Mouse (Mus musculus): ENCODE results near the gene Calhm3. TPM values are rescaled to one million over a fixed set of nuclear protein-coding genes. Genes with fewer than 3 reads are reported as not detected.
A peak's percentile ranks its signal among the peaks of the same experiment; 100 is the strongest.

The Calhm3 gene
- polyA plus RNA-seq (2016; fragmentation: Nextera tagmentation; extraction: Ambion mirVana): not detected in 2 replicates

DNA sequence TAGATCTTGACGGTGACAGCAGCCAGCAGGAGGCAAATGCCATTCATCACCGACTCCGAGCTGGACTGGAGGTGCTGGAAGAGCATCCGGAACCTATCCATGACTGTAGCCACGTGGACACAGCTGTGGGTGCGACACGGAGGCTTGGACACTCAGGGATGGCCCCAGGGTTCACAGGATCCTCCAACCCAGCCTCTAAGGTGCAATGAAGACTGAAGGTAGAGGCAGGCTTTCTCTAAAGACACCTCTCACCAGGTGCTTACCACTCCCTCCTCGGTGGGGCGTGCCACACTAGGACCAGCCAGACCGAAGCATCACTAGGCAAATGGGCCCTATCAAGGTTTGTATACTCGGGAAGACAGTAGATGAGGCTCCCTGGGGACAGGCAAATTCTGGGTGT lies at the start of gene Calhm3:
Gene Calhm3 (minus strand): TSS at position 101 of the 400 bp plus-strand sequence.
- H3K9ac ChIP-seq: no peak within 1 kb of the TSS
- H3K4me1 ChIP-seq (replicated peaks): no peaks in the 10 kb centered on the region
- 75% methylated on average over 11 of the region's 11 CpGs for WGBS
- no peak for ATAC-seq (ENCODE audit: insufficient number of reproducible peaks, low FRiP score)
- H3K27ac ChIP-seq (ENCODE audit: poor library complexity, severe bottlenecking): no peak within 1 kb of the TSS
- H3K9me3 ChIP-seq (replicated peaks): no peaks in the 10 kb centered on the region
- H3K4me3 ChIP-seq: no peak within 1 kb of the TSS
- no peak within 1 kb of the TSS for H3K4me2 ChIP-seq
- H3K36me3 ChIP-seq: no peaks in the 10 kb centered on the region
- H3K27me3 ChIP-seq (replicated peaks): 0 out of 2 replicates have a peak, but pooled peaks cover 5% of the 10 kb centered on the region

DNA sequence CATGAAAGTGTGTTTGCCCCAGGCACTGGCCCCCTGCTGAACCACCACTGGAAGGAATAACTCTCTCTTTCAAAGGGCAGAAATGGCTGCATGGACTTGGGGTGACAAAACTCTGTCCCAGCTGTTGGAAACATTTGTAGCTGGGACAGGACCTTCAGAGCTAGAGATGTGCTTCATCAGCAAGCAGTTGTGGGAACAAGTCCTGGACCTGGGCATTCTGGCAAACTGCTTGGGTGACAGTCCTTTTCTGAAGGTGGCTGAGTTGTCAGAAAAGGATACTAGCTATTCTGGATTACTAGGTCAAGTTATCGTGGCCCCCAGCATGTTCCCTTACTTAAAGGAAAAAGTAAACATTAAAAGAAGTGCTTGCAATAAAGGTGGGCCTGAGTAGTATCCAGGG lies 48.6 kb upstream of the Calhm3 start:
- no peaks in the 10 kb centered on the region for H3K36me3 ChIP-seq
- H3K27ac ChIP-seq (ENCODE audit: poor library complexity, severe bottlenecking): no peak overlapping the region
- H3K4me2 ChIP-seq: no peak overlapping the region
- 74% methylated on average over 1 of the region's 1 CpGs for WGBS
- H3K9ac ChIP-seq: no peak overlapping the region
- H3K27me3 ChIP-seq (replicated peaks): 0 out of 2 replicates have a peak, but pooled peaks cover 3% of the 10 kb centered on the region
- no peak for ATAC-seq (ENCODE audit: insufficient number of reproducible peaks, low FRiP score)
- H3K4me3 ChIP-seq: no peak overlapping the region
- 0 out of 2 replicates have a peak, but pooled peaks cover 3% of the 10 kb centered on the region for H3K9me3 ChIP-seq (replicated peaks)
- H3K4me1 ChIP-seq (replicated peaks): 0 out of 2 replicates have a peak, but pooled peaks cover 6% of the 10 kb centered on the region

DNA sequence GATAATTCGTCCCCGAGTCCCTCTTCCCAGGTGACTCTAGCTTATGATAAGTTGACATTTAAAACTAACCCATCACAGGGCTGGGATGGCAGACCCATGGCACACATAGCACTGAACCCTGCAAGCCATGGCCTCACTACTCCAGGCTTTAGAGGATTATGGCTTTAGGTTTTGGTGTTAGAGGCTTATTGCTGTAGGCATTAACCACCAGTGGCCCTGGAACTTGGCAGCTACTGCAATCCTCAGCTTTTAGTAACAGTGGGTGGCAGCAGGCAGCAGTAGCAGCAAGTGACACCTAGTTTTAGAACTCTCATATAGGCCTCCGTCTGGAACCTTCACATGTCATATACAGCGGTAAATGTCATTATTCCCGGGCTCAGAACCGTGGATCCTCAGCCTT lies 47.1 kb upstream of the Calhm3 start:
- 0 out of 2 replicates have a peak, but pooled peaks cover 3% of the 10 kb centered on the region for H3K27me3 ChIP-seq (replicated peaks)
- H3K4me3 ChIP-seq: no peak overlapping the region
- H3K9ac ChIP-seq: no peak overlapping the region
- H3K4me1 ChIP-seq (replicated peaks): 0 out of 2 replicates have a peak, but pooled peaks cover 6% of the 10 kb centered on the region
- H3K9me3 ChIP-seq (replicated peaks): 0 out of 2 replicates have a peak, but pooled peaks cover 3% of the 10 kb centered on the region
- H3K36me3 ChIP-seq: no peaks in the 10 kb centered on the region
- 81% methylated on average over 6 of the region's 6 CpGs for WGBS
- no peak overlapping the region for H3K4me2 ChIP-seq
- no peak overlapping the region for H3K27ac ChIP-seq (ENCODE audit: poor library complexity, severe bottlenecking)
- no peak for ATAC-seq (ENCODE audit: insufficient number of reproducible peaks, low FRiP score)

DNA sequence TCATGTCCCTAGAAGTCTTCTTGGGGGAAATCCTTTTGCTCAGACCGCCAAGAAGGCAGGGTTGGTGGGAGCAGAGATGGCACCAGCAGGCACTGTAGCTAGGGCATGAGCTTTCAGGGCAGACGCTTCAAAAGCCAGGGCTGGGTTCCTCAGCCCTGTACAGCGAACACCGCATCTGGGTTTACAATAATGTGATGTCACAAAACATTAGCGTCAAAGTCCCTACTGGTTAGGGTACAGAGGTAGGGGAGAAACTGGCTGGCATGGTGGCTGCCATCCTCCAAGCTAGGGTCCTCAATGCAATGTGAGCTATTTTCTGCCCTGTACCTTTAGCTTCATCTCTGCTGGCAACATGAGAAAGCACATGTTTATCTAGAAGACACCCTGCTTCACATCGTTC lies 45.5 kb upstream of the Calhm3 start:
- Histone ChIP-seq H3K4me3 (no peak overlapping the region), H3K9me3 (replicated peaks) (0 out of 2 replicates have a peak, but pooled peaks cover 3% of the 10 kb centered on the region), H3K27me3 (replicated peaks) (0 out of 2 replicates have a peak, but pooled peaks cover 3% of the 10 kb centered on the region), H3K4me1 (replicated peaks) (0 out of 2 replicates have a peak, but pooled peaks cover 6% of the 10 kb centered on the region), H3K4me2 (no peak overlapping the region), H3K27ac (ENCODE audit: poor library complexity, severe bottlenecking) (no peak overlapping the region), H3K9ac (no peak overlapping the region), H3K36me3 (no peaks in the 10 kb centered on the region)
- 91% methylated on average over 6 of the region's 6 CpGs for WGBS
- no peak for ATAC-seq (ENCODE audit: insufficient number of reproducible peaks, low FRiP score)

DNA sequence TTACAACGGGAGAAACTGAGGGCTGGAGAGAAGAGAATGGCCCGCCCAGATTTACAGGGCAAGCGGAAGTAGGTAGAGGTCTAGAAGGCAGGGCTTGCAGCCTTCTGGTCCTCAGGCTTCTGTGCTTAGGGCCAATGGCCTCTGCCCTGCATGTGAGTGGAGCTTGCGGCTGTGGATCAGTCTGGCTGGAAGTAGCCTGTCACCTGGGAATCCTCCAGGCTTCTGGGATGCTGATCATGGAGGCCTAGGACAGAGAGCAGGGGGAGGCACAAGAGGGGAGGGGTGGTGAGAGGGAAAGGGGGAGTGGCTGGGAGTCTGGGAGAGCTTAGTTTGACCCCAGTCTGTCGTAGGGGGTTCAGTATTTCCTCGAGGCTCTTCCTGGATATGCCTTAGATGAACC lies 44.9 kb upstream of the Calhm3 start:
- H3K36me3 ChIP-seq: no peaks in the 10 kb centered on the region
- 0 out of 2 replicates have a peak overlapping the region, but pooled peaks have one; percentile 4 for H3K27ac ChIP-seq (ENCODE audit: poor library complexity, severe bottlenecking)
- H3K9ac ChIP-seq: no peak overlapping the region
- H3K9me3 ChIP-seq (replicated peaks): 0 out of 2 replicates have a peak, but pooled peaks cover 3% of the 10 kb centered on the region
- no peak overlapping the region for H3K4me2 ChIP-seq
- ATAC-seq (ENCODE audit: insufficient number of reproducible peaks, low FRiP score): no peak
- H3K27me3 ChIP-seq (replicated peaks): 0 out of 2 replicates have a peak, but pooled peaks cover 3% of the 10 kb centered on the region
- WGBS: 66% methylated on average over 6 of the region's 6 CpGs
- 0 out of 2 replicates have a peak, but pooled peaks cover 6% of the 10 kb centered on the region for H3K4me1 ChIP-seq (replicated peaks)
- no peak overlapping the region for H3K4me3 ChIP-seq

DNA sequence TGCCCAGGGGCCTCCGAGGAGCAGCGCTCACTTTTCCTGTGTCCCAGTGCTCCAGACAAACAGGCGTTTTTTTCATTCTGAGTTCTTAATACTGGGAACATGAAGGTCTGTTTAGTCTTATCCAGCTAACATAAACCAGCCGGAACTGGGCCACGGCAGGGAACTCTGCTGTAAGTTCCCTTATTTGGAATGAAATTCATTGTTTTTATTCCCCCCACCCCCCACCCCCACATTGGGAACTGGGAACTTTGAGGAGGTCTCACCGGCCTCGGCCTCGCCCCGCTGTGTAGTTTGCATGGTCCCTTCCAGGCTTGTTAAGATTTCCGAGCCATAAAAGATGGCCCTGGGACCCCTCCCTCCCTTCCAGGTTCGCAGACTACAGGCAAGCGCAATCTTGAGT lies 44.4 kb upstream of the Calhm3 start:
- H3K4me2 ChIP-seq: no peak overlapping the region
- H3K4me3 ChIP-seq: no peak overlapping the region
- H3K36me3 ChIP-seq: no peaks in the 10 kb centered on the region
- 0 out of 2 replicates have a peak, but pooled peaks cover 3% of the 10 kb centered on the region for H3K27me3 ChIP-seq (replicated peaks)
- 0 out of 2 replicates have a peak, but pooled peaks cover 6% of the 10 kb centered on the region for H3K4me1 ChIP-seq (replicated peaks)
- 49% methylated on average over 12 of the region's 12 CpGs for WGBS
- no peak for ATAC-seq (ENCODE audit: insufficient number of reproducible peaks, low FRiP score)
- H3K9me3 ChIP-seq (replicated peaks): 0 out of 2 replicates have a peak, but pooled peaks cover 3% of the 10 kb centered on the region
- 0 out of 2 replicates have a peak overlapping the region, but pooled peaks have one; percentile 4 for H3K27ac ChIP-seq (ENCODE audit: poor library complexity, severe bottlenecking)
- no peak overlapping the region for H3K9ac ChIP-seq

DNA sequence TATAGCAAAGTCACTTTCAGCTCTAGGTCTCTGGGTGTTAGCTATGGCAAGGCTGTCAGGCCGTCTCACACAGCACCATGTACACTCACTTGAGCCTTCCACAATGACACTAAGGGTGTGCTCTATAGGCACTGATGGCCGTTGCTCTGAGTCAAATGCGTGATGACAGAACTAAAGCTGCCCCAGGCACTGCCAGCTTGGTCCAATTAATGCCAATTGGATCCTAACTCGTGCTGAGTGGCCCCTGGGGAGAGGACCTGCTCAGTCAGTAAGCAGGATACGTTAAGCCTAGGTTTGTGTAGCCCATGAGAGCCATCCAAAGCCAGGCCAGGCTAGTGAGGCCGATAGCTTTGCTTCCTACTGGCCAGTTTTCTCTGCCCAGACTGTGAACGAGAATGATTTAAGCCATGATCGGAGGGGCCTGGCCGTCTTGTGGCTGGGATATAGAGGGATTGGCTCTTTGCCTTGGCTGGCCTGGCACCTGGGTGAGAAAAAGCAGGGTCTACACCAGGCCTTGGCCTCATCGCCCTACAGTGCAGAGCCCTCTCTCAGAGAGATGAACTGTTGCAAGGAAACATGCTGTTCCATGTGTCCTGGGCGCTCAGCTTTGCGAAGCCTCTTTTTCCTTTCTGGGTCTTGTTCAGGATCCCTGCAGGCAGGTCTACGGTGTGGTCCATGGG lies 41.2 kb upstream of the Calhm3 start:
- Histone ChIP-seq H3K27ac (ENCODE audit: poor library complexity, severe bottlenecking) (no peak overlapping the region), H3K4me1 (replicated peaks) (0 out of 2 replicates have a peak, but pooled peaks cover 6% of the 10 kb centered on the region), H3K9me3 (replicated peaks) (no peaks in the 10 kb centered on the region), H3K4me3 (no peak overlapping the region), H3K9ac (no peak overlapping the region), H3K4me2 (no peak overlapping the region), H3K36me3 (no peaks in the 10 kb centered on the region), H3K27me3 (replicated peaks) (0 out of 2 replicates have a peak, but pooled peaks cover 3% of the 10 kb centered on the region)
- WGBS: 81% methylated on average over 13 of the region's 13 CpGs
- no peak for ATAC-seq (ENCODE audit: insufficient number of reproducible peaks, low FRiP score)

DNA sequence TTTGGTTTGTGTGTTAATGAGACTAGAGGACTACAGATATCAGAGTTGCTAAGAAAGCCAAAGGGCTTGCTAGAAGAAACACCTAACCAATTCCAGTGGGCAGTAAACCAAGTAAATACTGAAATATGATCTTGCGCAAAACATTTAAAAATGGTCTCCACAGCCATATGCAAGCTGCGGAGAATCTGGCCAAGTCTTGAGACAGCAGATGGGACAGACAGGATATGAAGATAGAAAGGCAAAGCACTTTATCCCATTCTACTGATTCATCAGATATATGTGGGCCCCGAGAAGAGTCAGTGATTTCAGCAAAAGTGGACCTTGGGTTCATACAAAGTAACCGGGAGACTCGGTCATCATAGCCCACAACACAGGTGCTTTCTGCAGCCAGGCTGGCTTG lies 34.6 kb upstream of the Calhm3 start:
- H3K9ac ChIP-seq: no peak overlapping the region
- H3K9me3 ChIP-seq (replicated peaks): no peaks in the 10 kb centered on the region
- no peak overlapping the region for H3K4me2 ChIP-seq
- no peak overlapping the region for H3K4me3 ChIP-seq
- ATAC-seq (ENCODE audit: insufficient number of reproducible peaks, low FRiP score): no peak
- H3K36me3 ChIP-seq: no peaks in the 10 kb centered on the region
- WGBS: 92% methylated on average over 5 of the region's 5 CpGs
- no peak overlapping the region for H3K27ac ChIP-seq (ENCODE audit: poor library complexity, severe bottlenecking)
- no peaks in the 10 kb centered on the region for H3K27me3 ChIP-seq (replicated peaks)
- peaks cover 8% of the 10 kb centered on the region for H3K4me1 ChIP-seq (replicated peaks)

DNA sequence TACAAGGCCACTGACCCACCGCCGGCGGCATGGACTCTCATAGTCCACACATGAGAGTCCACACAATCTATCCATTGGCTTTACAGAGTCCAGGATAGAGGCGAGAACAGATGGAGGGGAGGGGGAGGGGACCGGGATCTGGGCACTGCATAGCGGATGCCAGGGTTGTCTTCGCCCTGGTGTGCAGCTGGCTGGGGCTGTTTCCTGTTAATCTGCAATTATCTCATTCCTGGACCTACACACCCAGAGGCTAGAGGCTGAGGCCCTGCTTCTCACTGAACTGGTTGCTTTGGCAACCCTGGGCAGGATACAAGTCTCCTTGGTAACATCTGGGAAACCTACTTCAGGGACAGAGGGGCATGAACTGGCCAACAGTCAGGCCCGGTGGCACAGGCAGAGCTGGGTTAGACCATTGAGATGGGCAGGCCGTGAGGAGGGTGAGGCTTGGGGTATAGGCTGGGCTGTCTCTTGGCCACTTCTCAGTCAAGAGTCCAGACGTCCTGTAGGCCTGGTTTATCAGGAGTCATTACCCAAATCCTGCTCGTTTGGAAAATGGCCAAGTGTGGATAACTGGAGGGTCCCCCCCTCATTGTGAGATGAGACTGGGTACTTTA lies 31.1 kb upstream of the Calhm3 start:
- Histone ChIP-seq H3K27ac (ENCODE audit: poor library complexity, severe bottlenecking) (no peak overlapping the region), H3K4me1 (replicated peaks) (peaks cover 8% of the 10 kb centered on the region), H3K4me3 (no peak overlapping the region), H3K4me2 (no peak overlapping the region), H3K27me3 (replicated peaks) (0 out of 2 replicates have a peak, but pooled peaks cover 6% of the 10 kb centered on the region), H3K9ac (no peak overlapping the region), H3K36me3 (no peaks in the 10 kb centered on the region), H3K9me3 (replicated peaks) (no peaks in the 10 kb centered on the region)
- WGBS: 65% methylated on average over 11 of the region's 11 CpGs
- ATAC-seq (ENCODE audit: insufficient number of reproducible peaks, low FRiP score): peak; percentile 57

DNA sequence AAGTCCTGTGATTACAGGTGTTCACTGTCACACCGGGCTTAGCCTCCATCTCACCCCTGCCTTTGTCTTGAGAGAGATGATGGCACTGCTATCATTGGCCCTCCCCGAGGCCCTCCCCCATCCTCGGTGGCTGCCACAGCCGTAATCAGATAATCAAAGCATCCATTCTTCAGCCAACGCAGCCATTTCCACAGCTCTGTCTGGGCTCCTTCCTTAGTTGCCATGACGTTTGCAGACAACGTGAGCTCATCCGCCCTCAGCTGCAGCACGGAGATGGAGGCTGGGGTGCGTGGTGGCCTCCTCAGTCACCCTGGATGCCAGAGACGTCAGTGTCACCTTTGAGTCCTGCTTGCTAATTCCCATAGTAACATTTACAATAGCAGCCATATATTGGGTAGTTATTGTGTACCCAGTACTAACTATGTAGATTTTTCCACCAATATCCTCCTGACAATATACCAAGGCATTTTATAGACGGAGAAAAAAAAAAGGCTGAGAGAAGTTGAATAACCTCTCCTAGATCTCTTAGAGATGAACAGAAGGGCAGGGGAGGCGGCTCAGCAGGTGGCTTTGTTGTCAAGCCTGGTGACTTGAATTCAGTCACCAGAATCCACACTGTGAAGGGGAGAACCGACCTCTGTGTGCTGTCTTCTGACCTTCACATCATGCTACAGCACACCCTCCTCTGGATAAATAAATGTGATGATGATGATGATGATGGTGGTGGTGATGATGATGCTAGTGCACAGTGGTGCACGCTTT lies 29.1 kb upstream of the Calhm3 start:
- H3K27ac ChIP-seq (ENCODE audit: poor library complexity, severe bottlenecking): no peak overlapping the region
- H3K4me3 ChIP-seq: no peak overlapping the region
- H3K9ac ChIP-seq: no peak overlapping the region
- H3K4me1 ChIP-seq (replicated peaks): peaks cover 8% of the 10 kb centered on the region
- H3K9me3 ChIP-seq (replicated peaks): peaks cover 5% of the 10 kb centered on the region; the same call in 1 of the 2 replicates
- H3K4me2 ChIP-seq: no peak overlapping the region
- no peak for ATAC-seq (ENCODE audit: insufficient number of reproducible peaks, low FRiP score)
- 41% methylated on average over 15 of the region's 15 CpGs for WGBS
- H3K27me3 ChIP-seq (replicated peaks): peaks cover 7% of the 10 kb centered on the region; the same call in 1 of the 2 replicates
- no peaks in the 10 kb centered on the region for H3K36me3 ChIP-seq

Data from heart, embryonic 12.5 days (tissue).